Mouse (Mus musculus) WW6 (cell line): ENCODE measurements around the gene Narfl.
"Not testable (repeated sequence)": the region's sequence is repeated elsewhere in the genome, so short reads cannot be mapped to it uniquely, and the experiment has no call there.

ENCODE experiments used
- DNase-seq: peaks from one replicate; pipeline ENCODE4 v3.0.0-alpha.2; 2013; ENCODE audit warnings: low read depth, low spot score

Gene Narfl

GRCm38 (mm10) chr17:25802825-25803517 is 29.4 kb downstream of the Narfl start:
- no peak for DNase-seq

GRCm38 (mm10) chr17:25806507-25806906 is 32.9 kb downstream of the Narfl start:
- DNase-seq, result no peak

GRCm38 (mm10) chr17:25807452-25807851 is 33.9 kb downstream of the Narfl start:
- not testable (repeated sequence) for DNase-seq

- DNase-seq, result no peak
Measured at GRCm38 (mm10) chr17:25808028-25808427, 34.5 kb downstream of the Narfl start.

- no peak for DNase-seq
Measured at GRCm38 (mm10) chr17:25808789-25809605, 35.4 kb downstream of the Narfl start, which contains the start of gene Fbxl16. Gene Fbxl16, plus strand, starts transcription at chr17:25809085.

- no peak for DNase-seq
Measured at GRCm38 (mm10) chr17:25809606-25810340, 36.2 kb downstream of the Narfl start.

- no peak for DNase-seq
Measured at GRCm38 (mm10) chr17:25810890-25811289, 37.3 kb downstream of the Narfl start.

GRCm38 (mm10) chr17:25813471-25813870 is 39.9 kb downstream of the Narfl start:
- DNase-seq, result no peak

GRCm38 (mm10) chr17:25817662-25818061 is 44.1 kb downstream of the Narfl start:
- DNase-seq, result no peak

- no peak for DNase-seq
Measured at GRCm38 (mm10) chr17:25818851-25819780, 45.5 kb downstream of the Narfl start.

- DNase-seq, result no peak
Measured at GRCm38 (mm10) chr17:25823452-25823851, 49.9 kb downstream of the Narfl start, which contains the start of gene Wdr24. Gene Wdr24, plus strand, starts transcription at chr17:25823627.

- DNase-seq, result no peak
Measured at GRCm38 (mm10) chr17:25824362-25825142, 51.0 kb downstream of the Narfl start.

- DNase-seq, result no peak
Measured at GRCm38 (mm10) chr17:25825311-25825710, 51.7 kb downstream of the Narfl start.

GRCm38 (mm10) chr17:25825984-25826570 is 52.5 kb downstream of the Narfl start:
- DNase-seq, result no peak

- DNase-seq, result no peak
Measured at GRCm38 (mm10) chr17:25827011-25827410, 53.4 kb downstream of the Narfl start.

- no peak for DNase-seq
Measured at GRCm38 (mm10) chr17:25827546-25828222, 54.1 kb downstream of the Narfl start.

- DNase-seq, result no peak
Measured at GRCm38 (mm10) chr17:25828223-25828594, 54.6 kb downstream of the Narfl start.

- DNase-seq, result no peak
Measured at GRCm38 (mm10) chr17:25828712-25829557, 55.4 kb downstream of the Narfl start, which contains the start of gene Jmjd8. Gene Jmjd8, plus strand, starts transcription at chr17:25828867.
